Mouse (Mus musculus) forebrain, embryonic 15.5 days (tissue): ENCODE data around the gene Igdcc3. TPM values are rescaled to one million over a fixed set of nuclear protein-coding genes. Genes with fewer than 3 reads are reported as not detected.

Source experiments
- ATAC-seq: fragments of 200-750 bp; cut with Nextera tagmentation; replicated peaks from 2 replicates; pipeline ENCODE4 v1.8.0; 2017; ENCODE audit warnings: mild to moderate bottlenecking, moderate TSS enrichment, moderate library complexity
- H3K27ac ChIP-seq: fragments of 300-500 bp; sonication (generic); replicated peaks from 2 replicates; pipeline ENCODE4 v1.5.1; 2015; ENCODE audit warnings: mild to moderate bottlenecking, inconsistent platforms
- H3K27me3 ChIP-seq: fragments of 300-500 bp; sonication (generic); 2 replicates; pipeline ENCODE4 v1.6.1; 2015; ENCODE audit warnings: inconsistent platforms
- H3K36me3 ChIP-seq: fragments of 300-500 bp; sonication (generic); 2 replicates; pipeline ENCODE4 v1.6.1; 2015; ENCODE audit warnings: mild to moderate bottlenecking, inconsistent platforms
- H3K4me1 ChIP-seq: fragments of 300-500 bp; sonication (generic); 2 replicates; pipeline ENCODE4 v1.6.1; 2015; ENCODE audit warnings: inconsistent platforms
- H3K4me2 ChIP-seq: fragments of 300-500 bp; sonication (generic); replicated peaks from 2 replicates; pipeline ENCODE4 v1.6.1; 2015; ENCODE audit warnings: mild to moderate bottlenecking, inconsistent platforms
- H3K4me3 ChIP-seq: fragments of 300-500 bp; sonication (generic); 2 replicates; pipeline ENCODE4 v1.5.1; 2015; ENCODE audit warnings: mild to moderate bottlenecking, inconsistent platforms
- H3K9ac ChIP-seq: fragments of 300-500 bp; sonication (generic); replicated peaks from 2 replicates; pipeline ENCODE4 v1.6.1; 2015; ENCODE audit warnings: mild to moderate bottlenecking, inconsistent platforms
- H3K9me3 ChIP-seq: fragments of 300-500 bp; sonication (generic); 2 replicates; pipeline ENCODE4 v1.6.1; 2016; ENCODE audit warnings: inconsistent platforms
- WGBS: fragments of 180-500 bp; shearing (Covaris S2); methylation state at CpG from one replicate; pipeline ENCODE4 v1.1.7; 2015; ENCODE audit warnings: mixed read lengths; 5-methylcytosine and 5-hydroxymethylcytosine counted together
- polyA plus RNA-seq: library from polyadenylated mRNA; unstranded; fragments of >200 nt; fragmentation: Nextera tagmentation; extraction: Ambion mirVana; gene quantifications from 2 replicates; pipeline ENCODE4 v1.2.1, GENCODE M21; 2015

Gene Igdcc3
- polyA plus RNA-seq, 1 experiment from 2014 or later = 9.6 TPM

- Histone ChIP-seq H3K9me3 (no peaks in the 10 kb centered on the region), H3K27me3 (no peaks in the 10 kb centered on the region), H3K4me2 (peak overlapping the region; percentile 81), H3K4me3 (peak overlapping the region; percentile 77), H3K4me1 (peaks cover 39% of the 10 kb centered on the region), H3K27ac (peak overlapping the region; percentile 97), H3K36me3 (peaks cover 5% of the 10 kb centered on the region), H3K9ac (peak overlapping the region; percentile 94)
- ATAC-seq = peak; percentile 49
- under 1% methylated on average over 17 of the region's 17 CpGs for WGBS
Observed at GRCm38 (mm10) chr9:65141976-65142318, 958 bp downstream of the Igdcc3 start.

- peak overlapping the region; percentile 81 for H3K4me2 ChIP-seq
- under 1% methylated on average over 8 of the region's 8 CpGs for WGBS
- peak overlapping the region; percentile 97 for H3K27ac ChIP-seq
- H3K36me3 ChIP-seq = peaks cover 8% of the 10 kb centered on the region
- peaks cover 41% of the 10 kb centered on the region for H3K4me1 ChIP-seq
- peak overlapping the region; percentile 94 for H3K9ac ChIP-seq
- H3K9me3 ChIP-seq = no peaks in the 10 kb centered on the region
- ATAC-seq = 0 out of 2 replicates have a peak, but pooled peaks have one; percentile 24
- peak overlapping the region; percentile 77 for H3K4me3 ChIP-seq
- no peaks in the 10 kb centered on the region for H3K27me3 ChIP-seq
Observed at GRCm38 (mm10) chr9:65142399-65142798, 1.4 kb downstream of the Igdcc3 start.

- no peak for ATAC-seq
- Histone ChIP-seq H3K4me1 (peaks cover 35% of the 10 kb centered on the region), H3K4me2 (no peak overlapping the region), H3K27me3 (no peaks in the 10 kb centered on the region), H3K9me3 (no peaks in the 10 kb centered on the region), H3K27ac (peak overlapping the region; percentile 26; the same call in 1 of the 2 replicates), H3K36me3 (peaks cover 21% of the 10 kb centered on the region), H3K4me3 (no peak overlapping the region), H3K9ac (no peak overlapping the region)
- WGBS = 61% methylated on average over 5 of the region's 5 CpGs
Observed at GRCm38 (mm10) chr9:65146001-65146400, 5.0 kb downstream of the Igdcc3 start.

- Histone ChIP-seq H3K9ac (no peak overlapping the region), H3K27me3 (no peaks in the 10 kb centered on the region), H3K4me1 (peaks cover 36% of the 10 kb centered on the region), H3K4me3 (no peak overlapping the region), H3K27ac (no peak overlapping the region), H3K4me2 (no peak overlapping the region), H3K9me3 (no peaks in the 10 kb centered on the region), H3K36me3 (peaks cover 21% of the 10 kb centered on the region)
- WGBS = 88% methylated on average over 7 of the region's 7 CpGs
- ATAC-seq = no peak
Observed at GRCm38 (mm10) chr9:65148507-65148906, 7.5 kb downstream of the Igdcc3 start.

GRCm38 (mm10) chr9:65152711-65153330 lies 11.8 kb downstream of the Igdcc3 start:
- Histone ChIP-seq H3K36me3 (peaks cover 10% of the 10 kb centered on the region; the same call in 1 of the 2 replicates), H3K4me2 (peak overlapping the region; percentile 13), H3K9ac (peak overlapping the region; percentile 35; the same call in 1 of the 2 replicates), H3K4me3 (no peak overlapping the region), H3K9me3 (no peaks in the 10 kb centered on the region), H3K27ac (peak overlapping the region; percentile 95), H3K27me3 (no peaks in the 10 kb centered on the region), H3K4me1 (peaks cover 37% of the 10 kb centered on the region)
- 13% methylated on average over 6 of the region's 6 CpGs for WGBS
- peak; percentile 79 for ATAC-seq

GRCm38 (mm10) chr9:65153331-65153711 lies 12.3 kb downstream of the Igdcc3 start:
- no peaks in the 10 kb centered on the region for H3K27me3 ChIP-seq
- peaks cover 6% of the 10 kb centered on the region; the same call in 1 of the 2 replicates for H3K36me3 ChIP-seq
- WGBS = 3% methylated on average over 5 of the region's 5 CpGs
- peak; percentile 80 for ATAC-seq
- peak overlapping the region; percentile 13; the same call in 1 of the 2 replicates for H3K4me2 ChIP-seq
- no peaks in the 10 kb centered on the region for H3K9me3 ChIP-seq
- H3K9ac ChIP-seq = peak overlapping the region; percentile 35; the same call in 1 of the 2 replicates
- H3K4me3 ChIP-seq = no peak overlapping the region
- H3K27ac ChIP-seq = peak overlapping the region; percentile 95
- peaks cover 37% of the 10 kb centered on the region for H3K4me1 ChIP-seq

GRCm38 (mm10) chr9:65154692-65155455 lies 13.9 kb downstream of the Igdcc3 start:
- Histone ChIP-seq H3K4me1 (peaks cover 41% of the 10 kb centered on the region), H3K9ac (no peak overlapping the region), H3K4me3 (no peak overlapping the region), H3K27ac (no peak overlapping the region), H3K27me3 (no peaks in the 10 kb centered on the region), H3K9me3 (no peaks in the 10 kb centered on the region), H3K36me3 (no peaks in the 10 kb centered on the region), H3K4me2 (no peak overlapping the region)
- no peak for ATAC-seq
- 79% methylated on average over 9 of the region's 9 CpGs for WGBS

GRCm38 (mm10) chr9:65156604-65157003 lies 15.6 kb downstream of the Igdcc3 start:
- H3K4me1 ChIP-seq = peaks cover 50% of the 10 kb centered on the region
- H3K9ac ChIP-seq = no peak overlapping the region
- H3K4me3 ChIP-seq = no peak overlapping the region

GRCm38 (mm10) chr9:65157631-65158030 lies 16.6 kb downstream of the Igdcc3 start:
- no peaks in the 10 kb centered on the region for H3K9me3 ChIP-seq
- no peak for ATAC-seq
- H3K9ac ChIP-seq = no peak overlapping the region
- 59% methylated on average over 6 of the region's 6 CpGs for WGBS
- no peaks in the 10 kb centered on the region for H3K36me3 ChIP-seq
- H3K27me3 ChIP-seq = no peaks in the 10 kb centered on the region
- H3K4me1 ChIP-seq = peaks cover 54% of the 10 kb centered on the region
- H3K27ac ChIP-seq = no peak overlapping the region
- H3K4me3 ChIP-seq = no peak overlapping the region
- no peak overlapping the region for H3K4me2 ChIP-seq

More at GRCm38 (mm10) chr9:65156604-65157003, 15.6 kb downstream of the Igdcc3 start:
- Histone ChIP-seq H3K4me2 (0 out of 2 replicates have a peak overlapping the region, but pooled peaks have one; percentile 7), H3K36me3 (no peaks in the 10 kb centered on the region), H3K27ac (peak overlapping the region; percentile 5; the same call in 1 of the 2 replicates), H3K9me3 (no peaks in the 10 kb centered on the region), H3K27me3 (no peaks in the 10 kb centered on the region)
- 7% methylated on average over 8 of the region's 8 CpGs for WGBS
- no peak for ATAC-seq

GRCm38 (mm10) chr9:65161188-65161587 lies 20.2 kb downstream of the Igdcc3 start:
- Histone ChIP-seq H3K4me1 (peaks cover 47% of the 10 kb centered on the region), H3K36me3 (no peaks in the 10 kb centered on the region), H3K4me3 (no peak overlapping the region), H3K9ac (no peak overlapping the region), H3K4me2 (no peak overlapping the region), H3K27ac (peak overlapping the region; percentile 11; the same call in 1 of the 2 replicates), H3K27me3 (no peaks in the 10 kb centered on the region), H3K9me3 (no peaks in the 10 kb centered on the region)
- WGBS = 12% methylated on average over 4 of the region's 4 CpGs
- no peak for ATAC-seq

GRCm38 (mm10) chr9:65161881-65162280 lies 20.9 kb downstream of the Igdcc3 start:
- Histone ChIP-seq H3K4me2 (no peak overlapping the region), H3K27me3 (no peaks in the 10 kb centered on the region), H3K36me3 (no peaks in the 10 kb centered on the region), H3K9me3 (no peaks in the 10 kb centered on the region), H3K4me1 (peaks cover 41% of the 10 kb centered on the region), H3K27ac (peak overlapping the region; percentile 64), H3K9ac (no peak overlapping the region), H3K4me3 (no peak overlapping the region; the same call in 1 of the 2 replicates)
- 17% methylated on average over 8 of the region's 8 CpGs for WGBS
- no peak for ATAC-seq
